Mouse (Mus musculus): ENCODE results near the gene Ccnd3.

GRCm38 (mm10) chr17:47568951-47569527 lies 64.2 kb downstream of the Ccnd3 start:
- TF ChIP-seq POLR2A (IDR thresholded peaks at IDR 0.05; ENCODE audit: borderline replicate concordance, control insufficient read depth, low read depth, low read length) = no peak
- TF ChIP-seq CTCF (IDR thresholded peaks at IDR 0.05; ENCODE audit: control insufficient read depth, insufficient read depth, low read length) = no peak

All from bone marrow, adult 2 months (tissue).